Comparison of ENCODE assay signal across 16 mouse cellular contexts in genomic region chr2:135073014-135073413, GRCm38 (mm10).
"Had no signal": no experiment of that assay in that cellular context is flagged by ENCODE, and none has a peak within 500 bp of the region (broad histone marks: within the 10 kb centered on the region; RNA-seq: fewer than 3 reads in every experiment).

No protein-coding gene starts in this region.

- H3K36me3 ChIP-seq: limb, embryonic 12.5 days; limb, embryonic 15.5 days; midbrain, embryonic 12.5 days; midbrain, embryonic 15.5 days had no signal

- H3K4me1 ChIP-seq: limb, embryonic 12.5 days; limb, embryonic 15.5 days; midbrain, embryonic 12.5 days; midbrain, embryonic 15.5 days had no signal

- H3K27ac ChIP-seq: kidney, postnatal 0 days; layer of hippocampus, adult 2 months; left cerebral cortex, adult 2 months; limb, embryonic 12.5 days; limb, embryonic 15.5 days; liver, embryonic 14.5 days; macrophage; midbrain, embryonic 12.5 days; midbrain, embryonic 15.5 days had no signal

- H3K9ac ChIP-seq: limb, embryonic 12.5 days; limb, embryonic 15.5 days; liver, embryonic 14.5 days; liver, postnatal 0 days; lung, embryonic 14.5 days; midbrain, embryonic 12.5 days; midbrain, embryonic 15.5 days had no signal

- H3K27me3 ChIP-seq: limb, embryonic 12.5 days; limb, embryonic 15.5 days; midbrain, embryonic 12.5 days; midbrain, embryonic 15.5 days had no signal

- H3K9me3 ChIP-seq: limb, embryonic 12.5 days; limb, embryonic 15.5 days; midbrain, embryonic 12.5 days; midbrain, embryonic 15.5 days had no signal

- DNase-seq: kidney, postnatal 25 days; layer of hippocampus, postnatal 36 days; left cerebral cortex, postnatal 4 days; liver, postnatal 0 days; lung, embryonic 14.5 days; thymus, adult 18-20 months; thymus, postnatal 36 days had no signal

- H3K4me3 ChIP-seq: layer of hippocampus, adult 2 months; left cerebral cortex, adult 2 months; limb, embryonic 12.5 days; limb, embryonic 15.5 days; midbrain, embryonic 12.5 days; midbrain, embryonic 15.5 days had no signal
